Comparison of ENCODE assay signal across 14 mouse cellular contexts in the genomic region with DNA sequence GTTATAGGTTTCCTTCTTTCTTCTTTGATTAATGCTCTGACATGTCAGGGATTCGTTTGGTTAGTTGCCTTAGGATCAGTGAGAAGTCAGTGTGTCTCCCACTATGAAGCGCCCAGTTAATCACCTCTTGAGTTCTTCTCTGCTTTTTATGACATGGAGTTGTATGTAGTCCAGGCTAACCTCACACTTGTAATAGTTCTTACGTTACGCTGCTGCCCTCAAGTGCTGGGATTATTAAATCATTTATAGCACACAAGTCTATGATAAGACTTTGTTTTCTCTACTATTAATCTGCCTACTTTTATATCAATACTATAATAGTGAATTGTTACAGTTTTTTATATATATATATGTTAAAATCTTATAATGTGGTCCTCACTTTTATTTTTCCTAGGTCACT.
DNase-seq lines count a peak whose midpoint lies in the region; ATAC-seq and TF ChIP-seq lines count a peak whose summit lies in the region.
"Had no signal": no experiment of that assay in that cellular context is flagged by ENCODE, and none has a peak within 500 bp of the region (broad histone marks: within the 10 kb centered on the region; RNA-seq: fewer than 3 reads in every experiment).

No protein-coding gene starts in this region.

- DNase-seq in cerebellum, adult 9-10 months, result peak; percentile 53
- DNase-seq in cerebellum, adult 9-11 months, result no peak
- DNase-seq in hindbrain, postnatal 0 days (ENCODE audit: low spot score), result peak; percentile 62
- DNase-seq in midbrain, postnatal 0 days (ENCODE audit: low spot score), result peak; percentile 37
- DNase-seq in splenic B cell, adult 2 months (ENCODE audit: low read depth, low spot score), result peak; percentile 52
- no peak for DNase-seq in natural killer cell, adult 2 months (ENCODE audit: low spot score in 2 of 2)
- DNase-seq: adrenal gland, postnatal 14 days; cerebellum, adult 8-10 months had no signal

- H3K36me3 ChIP-seq in hindbrain, postnatal 0 days (ENCODE audit: insufficient read depth, low read length), result peaks cover 9% of the 10 kb centered on the region
- peaks cover 5% of the 10 kb centered on the region; the same call in 1 of the 2 replicates for H3K36me3 ChIP-seq in hindbrain, embryonic 12.5 days
- H3K36me3 ChIP-seq in midbrain, postnatal 0 days (ENCODE audit: insufficient read depth, low read length), result 0 out of 2 replicates have a peak, but pooled peaks cover 17% of the 10 kb centered on the region
- H3K36me3 ChIP-seq in midbrain, embryonic 16.5 days (ENCODE audit: control insufficient read depth, insufficient read depth, low read length), result peaks cover 9% of the 10 kb centered on the region
- H3K36me3 ChIP-seq in splenic B cell, adult 2 months (ENCODE audit: control insufficient read depth, insufficient read depth, low read length, poor library complexity, severe bottlenecking), result no peaks in the 10 kb centered on the region

- WGBS in hindbrain, postnatal 0 days, result 78% methylated on average over 4 of the region's 4 CpGs
- 82% methylated on average over 4 of the region's 4 CpGs for WGBS in hindbrain, embryonic 12.5 days
- 63% methylated on average over 4 of the region's 4 CpGs for WGBS in midbrain, postnatal 0 days
- 80% methylated on average over 4 of the region's 4 CpGs for WGBS in midbrain, embryonic 16.5 days

- TF ChIP-seq CTCF in hindbrain, postnatal 0 days (IDR thresholded peaks at IDR 0.05; ENCODE audit: low read depth), result peak; percentile 55
- peak; percentile 64 for TF ChIP-seq CTCF in midbrain, postnatal 0 days (IDR thresholded peaks at IDR 0.05)

- H3K9me3 ChIP-seq in hindbrain, postnatal 0 days (ENCODE audit: low read length), result no peaks in the 10 kb centered on the region
- H3K9me3 ChIP-seq in hindbrain, embryonic 12.5 days (replicated peaks), result no peaks in the 10 kb centered on the region
- H3K9me3 ChIP-seq in midbrain, postnatal 0 days (ENCODE audit: low read length), result no peaks in the 10 kb centered on the region
- no peaks in the 10 kb centered on the region for H3K9me3 ChIP-seq in midbrain, embryonic 16.5 days (replicated peaks; ENCODE audit: control insufficient read depth, low read length, poor library complexity, severe bottlenecking)
- H3K9me3 ChIP-seq: liver, embryonic 15.5 days; midbrain, embryonic 12.5 days; stomach, embryonic 15.5 days had no signal

- no peak for ATAC-seq in hindbrain, postnatal 0 days
- ATAC-seq in hindbrain, embryonic 12.5 days (ENCODE audit: low FRiP score), result no peak
- no peak for ATAC-seq in midbrain, postnatal 0 days (ENCODE audit: low FRiP score)
- ATAC-seq in midbrain, embryonic 16.5 days, result no peak; the same call in 1 of the 2 replicates

- H3K27me3 ChIP-seq in hindbrain, postnatal 0 days (ENCODE audit: insufficient read depth, low read length), result no peaks in the 10 kb centered on the region
- H3K27me3 ChIP-seq in hindbrain, embryonic 12.5 days, result no peaks in the 10 kb centered on the region
- no peaks in the 10 kb centered on the region for H3K27me3 ChIP-seq in midbrain, postnatal 0 days (ENCODE audit: insufficient read depth, low read length)
- H3K27me3 ChIP-seq in midbrain, embryonic 16.5 days (ENCODE audit: control insufficient read depth, insufficient read depth, low read depth, low read length), result no peaks in the 10 kb centered on the region
- no peaks in the 10 kb centered on the region for H3K27me3 ChIP-seq in splenic B cell, adult 2 months (ENCODE audit: control insufficient read depth, insufficient read depth, low read length, poor library complexity, severe bottlenecking)
- H3K27me3 ChIP-seq: liver, embryonic 15.5 days; midbrain, embryonic 12.5 days; stomach, embryonic 15.5 days had no signal

- no peak overlapping the region for H3K9ac ChIP-seq in hindbrain, postnatal 0 days (replicated peaks; ENCODE audit: low read length)
- H3K9ac ChIP-seq in hindbrain, embryonic 12.5 days, result no peak overlapping the region
- no peak overlapping the region for H3K9ac ChIP-seq in midbrain, postnatal 0 days (replicated peaks; ENCODE audit: low read length, poor library complexity, severe bottlenecking)
- H3K9ac ChIP-seq in midbrain, embryonic 16.5 days (ENCODE audit: low read depth, low read length), result no peak overlapping the region
- H3K9ac ChIP-seq: liver, embryonic 15.5 days; midbrain, embryonic 12.5 days; stomach, embryonic 15.5 days had no signal

- no peaks in the 10 kb centered on the region for H3K4me1 ChIP-seq in hindbrain, postnatal 0 days (ENCODE audit: insufficient read depth, low read length)
- H3K4me1 ChIP-seq in hindbrain, embryonic 12.5 days, result no peaks in the 10 kb centered on the region
- H3K4me1 ChIP-seq in midbrain, postnatal 0 days (ENCODE audit: insufficient read depth, low read length), result no peaks in the 10 kb centered on the region
- no peaks in the 10 kb centered on the region for H3K4me1 ChIP-seq in midbrain, embryonic 16.5 days (ENCODE audit: control insufficient read depth, insufficient read depth, low read length)
- H3K4me1 ChIP-seq: liver, embryonic 15.5 days; midbrain, embryonic 12.5 days; stomach, embryonic 15.5 days had no signal

- no peak overlapping the region for H3K4me2 ChIP-seq in hindbrain, postnatal 0 days (ENCODE audit: low read depth, low read length)
- no peak overlapping the region for H3K4me2 ChIP-seq in hindbrain, embryonic 12.5 days (replicated peaks)
- no peak overlapping the region for H3K4me2 ChIP-seq in midbrain, postnatal 0 days (ENCODE audit: low read depth, low read length, poor library complexity, severe bottlenecking)
- no peak overlapping the region for H3K4me2 ChIP-seq in midbrain, embryonic 16.5 days (ENCODE audit: low read length)
- H3K4me2 ChIP-seq: liver, embryonic 15.5 days; midbrain, embryonic 12.5 days; stomach, embryonic 15.5 days had no signal

- no peak overlapping the region for H3K27ac ChIP-seq in hindbrain, postnatal 0 days
- H3K27ac ChIP-seq in hindbrain, embryonic 12.5 days, result no peak overlapping the region
- H3K27ac ChIP-seq in midbrain, postnatal 0 days (ENCODE audit: low read depth, low read length), result no peak overlapping the region
- no peak overlapping the region for H3K27ac ChIP-seq in midbrain, embryonic 16.5 days (ENCODE audit: low read length)
- H3K27ac ChIP-seq: left cerebral cortex, adult 2 months; liver, embryonic 15.5 days; midbrain, embryonic 12.5 days; stomach, embryonic 15.5 days had no signal

- no peak overlapping the region for H3K4me3 ChIP-seq in hindbrain, postnatal 0 days (ENCODE audit: low read length)
- H3K4me3 ChIP-seq in hindbrain, embryonic 12.5 days, result no peak overlapping the region
- no peak overlapping the region for H3K4me3 ChIP-seq in midbrain, postnatal 0 days (ENCODE audit: low read depth, low read length)
- H3K4me3 ChIP-seq in midbrain, embryonic 16.5 days (ENCODE audit: low read depth, low read length), result no peak overlapping the region
- H3K4me3 ChIP-seq: left cerebral cortex, adult 2 months; liver, embryonic 15.5 days; midbrain, embryonic 12.5 days; stomach, embryonic 15.5 days had no signal

Comparison
In these comparisons a context has a peak if more than half of its experiments do, and no peak if none do; other contexts are left out.
1. DNase-seq: peak in cerebellum, adult 9-10 months (single experiment), hindbrain, postnatal 0 days (single experiment), midbrain, postnatal 0 days (single experiment) and splenic B cell, adult 2 months (single experiment); none in cerebellum, adult 9-11 months (single experiment) and natural killer cell, adult 2 months (0 of 2).